Comparison of ENCODE assay signal across 13 mouse cellular contexts in genomic region chr8:108101978-108102865, GRCm38 (mm10).
A peak's percentile ranks its signal among the peaks of the same experiment; 100 is the strongest.
DNase-seq lines count a peak whose midpoint lies in the region; ATAC-seq lines count a peak whose summit lies in the region.
"Had no signal": no experiment of that assay in that cellular context is flagged by ENCODE, and none has a peak within 500 bp of the region (broad histone marks: within the 10 kb centered on the region; RNA-seq: fewer than 3 reads in every experiment).

No protein-coding gene starts in this region.

- peak; percentile 7 for DNase-seq in lung, postnatal 10 days
- DNase-seq in lung, postnatal 14 days, result no peak
- peak; percentile 91 for DNase-seq in forebrain, embryonic 14.5 days (ENCODE audit: low spot score)
- DNase-seq in layer of hippocampus, postnatal 14 days (ENCODE audit: low spot score in 2 of 2), result peak; percentile 16 to 67
- no peak for DNase-seq in neural tube, embryonic 11.5 days (ENCODE audit: low spot score)
- DNase-seq in gastrocnemius, postnatal 10 days, result no peak
- no peak for DNase-seq in cerebellum, adult 9-10 months
- no peak for DNase-seq in adipocyte (ENCODE audit: low spot score)
- DNase-seq: adrenal gland, adult 8-10 months; kidney, postnatal 10 days; lung, postnatal 4 days; thymus, postnatal 14 days had no signal

- peak overlapping the region; percentile 30 for H3K4me2 ChIP-seq in forebrain, embryonic 14.5 days (ENCODE audit: low read length)
- H3K4me2 ChIP-seq in neural tube, embryonic 11.5 days (ENCODE audit: low read depth), result no peak overlapping the region
- H3K4me2 ChIP-seq: heart, embryonic 13.5 days had no signal

- 5% methylated on average over 16 of the region's 16 CpGs for WGBS in forebrain, embryonic 14.5 days
- 50% methylated on average over 16 of the region's 16 CpGs for WGBS in neural tube, embryonic 11.5 days

- no peaks in the 10 kb centered on the region for H3K36me3 ChIP-seq in forebrain, embryonic 14.5 days (ENCODE audit: control insufficient read depth, insufficient read depth, low read length)
- H3K36me3 ChIP-seq in neural tube, embryonic 11.5 days (ENCODE audit: control insufficient read depth, insufficient read depth, low read length), result no peaks in the 10 kb centered on the region
- H3K36me3 ChIP-seq: heart, embryonic 13.5 days had no signal

- peak overlapping the region; percentile 10; the same call in 1 of the 2 replicates for H3K9ac ChIP-seq in forebrain, embryonic 14.5 days (ENCODE audit: low read length)
- no peak overlapping the region for H3K9ac ChIP-seq in neural tube, embryonic 11.5 days (ENCODE audit: low read length)
- H3K9ac ChIP-seq: heart, embryonic 13.5 days had no signal

- no peak overlapping the region for H3K4me3 ChIP-seq in forebrain, embryonic 14.5 days (ENCODE audit: low read depth, low read length)
- no peak overlapping the region for H3K4me3 ChIP-seq in neural tube, embryonic 11.5 days (ENCODE audit: low read depth, low read length)
- H3K4me3 ChIP-seq: heart, embryonic 13.5 days had no signal

- H3K9me3 ChIP-seq in forebrain, embryonic 14.5 days (replicated peaks; ENCODE audit: control insufficient read depth, low read length), result no peaks in the 10 kb centered on the region
- H3K9me3 ChIP-seq in neural tube, embryonic 11.5 days (ENCODE audit: control insufficient read depth, low read length), result no peaks in the 10 kb centered on the region
- H3K9me3 ChIP-seq: heart, embryonic 13.5 days had no signal

- H3K27me3 ChIP-seq in forebrain, embryonic 14.5 days (replicated peaks; ENCODE audit: control insufficient read depth, insufficient read depth, low read length), result no peaks in the 10 kb centered on the region
- no peaks in the 10 kb centered on the region for H3K27me3 ChIP-seq in neural tube, embryonic 11.5 days (ENCODE audit: control insufficient read depth, insufficient read depth, low read length)
- H3K27me3 ChIP-seq: heart, embryonic 13.5 days had no signal

- peaks cover 6% of the 10 kb centered on the region; the same call in 1 of the 2 replicates for H3K4me1 ChIP-seq in forebrain, embryonic 14.5 days (ENCODE audit: control insufficient read depth, insufficient read depth, low read length)
- H3K4me1 ChIP-seq in neural tube, embryonic 11.5 days (ENCODE audit: control insufficient read depth, insufficient read depth, low read length), result 0 out of 2 replicates have a peak, but pooled peaks cover 2% of the 10 kb centered on the region
- H3K4me1 ChIP-seq: heart, embryonic 13.5 days had no signal

- ATAC-seq in forebrain, embryonic 14.5 days, result peak; percentile 81
- no peak for ATAC-seq in neural tube, embryonic 11.5 days (ENCODE audit: insufficient read depth, low FRiP score, low TSS enrichment)

- peak overlapping the region; percentile 40; the same call in 1 of the 2 replicates for H3K27ac ChIP-seq in forebrain, embryonic 14.5 days (ENCODE audit: low read depth, low read length)
- 0 out of 2 replicates have a peak overlapping the region, but pooled peaks have one; percentile 45 for H3K27ac ChIP-seq in neural tube, embryonic 11.5 days (ENCODE audit: low read depth, low read length)
- H3K27ac ChIP-seq: heart, embryonic 13.5 days had no signal

Comparison
In these comparisons a context has a peak if more than half of its experiments do, and no peak if none do; other contexts are left out.
1. DNase-seq: peak in lung, postnatal 10 days (single experiment), forebrain, embryonic 14.5 days (single experiment) and layer of hippocampus, postnatal 14 days (2 of 2); none in lung, postnatal 14 days (single experiment), neural tube, embryonic 11.5 days (single experiment), gastrocnemius, postnatal 10 days (single experiment), cerebellum, adult 9-10 months (single experiment) and adipocyte (single experiment).